Mouse (Mus musculus): ENCODE results near the gene Dvl2.
"Not testable (repeated sequence)": the region's sequence is repeated elsewhere in the genome, so short reads cannot be mapped to it uniquely, and the experiment has no call there.

Gene Dvl2

DNA sequence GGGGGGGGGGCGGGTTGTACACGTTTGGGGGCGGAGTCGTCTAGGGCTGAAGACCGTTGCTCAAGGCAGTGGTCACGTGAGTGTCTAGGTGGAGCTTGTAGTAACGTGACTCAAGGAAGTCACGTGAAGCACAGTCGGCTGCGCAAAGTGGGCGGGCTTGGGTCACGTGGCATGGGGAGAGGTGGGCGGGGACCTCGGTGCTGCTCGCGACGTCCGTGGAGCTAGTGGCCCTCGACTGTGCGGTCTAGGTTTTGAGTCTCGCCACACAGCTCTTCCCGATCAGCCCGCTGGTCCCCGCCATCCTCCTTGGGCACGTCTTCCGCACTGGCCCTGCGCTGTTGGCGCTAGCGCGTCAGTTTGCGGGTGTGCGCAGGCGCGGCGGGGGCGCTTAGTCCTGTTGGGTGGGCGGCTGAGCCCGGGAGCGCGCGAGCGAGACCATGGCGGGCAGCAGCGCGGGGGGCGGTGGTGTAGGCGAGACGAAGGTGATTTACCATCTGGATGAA is at the start of gene Dvl2:
Gene Dvl2 (plus strand): TSS at position 200 of the 503 bp plus-strand sequence.
- peak; percentile 97 for DNase-seq

DNA sequence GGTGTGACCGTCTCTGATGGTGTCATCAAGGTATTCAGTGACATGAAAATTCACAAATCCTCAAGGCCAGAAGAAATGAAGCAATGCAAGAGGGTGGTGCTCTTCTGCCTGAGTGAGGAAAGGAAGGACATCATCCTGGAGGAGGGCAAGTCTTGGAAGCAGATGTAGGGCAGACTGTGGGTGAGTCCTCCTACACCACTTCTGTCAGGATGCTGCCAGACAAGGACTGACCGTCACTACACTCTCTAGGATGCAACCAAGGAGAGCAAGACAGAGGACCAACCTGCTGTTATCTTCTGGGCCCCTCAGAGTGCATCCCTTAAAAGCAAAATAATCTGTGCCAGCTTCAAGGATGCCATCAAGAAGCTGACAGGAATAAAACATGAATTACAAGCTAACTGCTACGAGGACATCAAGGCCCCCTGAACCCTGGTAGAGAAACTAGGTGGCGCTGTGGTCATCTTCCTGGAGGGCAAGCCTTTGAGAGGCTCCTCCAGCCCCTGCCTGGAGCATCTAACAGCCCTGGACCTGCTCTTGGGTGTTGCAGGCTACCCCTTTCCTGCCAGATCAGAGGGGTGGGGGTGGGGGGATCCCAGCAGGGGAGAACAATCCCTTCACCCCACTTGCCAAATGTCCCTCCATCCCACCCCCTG is 49.5 kb upstream of the Dvl2 start:
- DNase-seq: no peak

DNA sequence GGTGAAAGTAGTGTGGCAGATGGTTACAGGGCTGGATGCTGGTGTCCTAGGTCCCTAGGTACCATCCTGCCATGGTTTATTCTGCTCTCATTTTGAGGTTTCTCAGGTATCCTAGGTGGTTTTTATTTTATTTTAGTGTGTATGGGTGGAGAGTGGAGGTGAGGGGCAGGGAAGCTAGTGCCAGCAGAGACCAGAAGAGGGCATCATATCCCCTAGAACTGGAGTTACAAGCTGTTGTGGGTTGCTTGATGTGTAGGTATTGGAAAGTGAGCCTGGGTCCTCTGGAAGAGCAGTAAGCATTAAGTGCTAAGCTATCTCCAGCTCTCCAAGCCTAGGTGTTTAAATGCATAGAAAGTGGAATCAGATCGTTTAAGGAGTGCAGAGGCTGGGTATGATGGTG is 48.1 kb upstream of the Dvl2 start:
- no peak for DNase-seq

DNA sequence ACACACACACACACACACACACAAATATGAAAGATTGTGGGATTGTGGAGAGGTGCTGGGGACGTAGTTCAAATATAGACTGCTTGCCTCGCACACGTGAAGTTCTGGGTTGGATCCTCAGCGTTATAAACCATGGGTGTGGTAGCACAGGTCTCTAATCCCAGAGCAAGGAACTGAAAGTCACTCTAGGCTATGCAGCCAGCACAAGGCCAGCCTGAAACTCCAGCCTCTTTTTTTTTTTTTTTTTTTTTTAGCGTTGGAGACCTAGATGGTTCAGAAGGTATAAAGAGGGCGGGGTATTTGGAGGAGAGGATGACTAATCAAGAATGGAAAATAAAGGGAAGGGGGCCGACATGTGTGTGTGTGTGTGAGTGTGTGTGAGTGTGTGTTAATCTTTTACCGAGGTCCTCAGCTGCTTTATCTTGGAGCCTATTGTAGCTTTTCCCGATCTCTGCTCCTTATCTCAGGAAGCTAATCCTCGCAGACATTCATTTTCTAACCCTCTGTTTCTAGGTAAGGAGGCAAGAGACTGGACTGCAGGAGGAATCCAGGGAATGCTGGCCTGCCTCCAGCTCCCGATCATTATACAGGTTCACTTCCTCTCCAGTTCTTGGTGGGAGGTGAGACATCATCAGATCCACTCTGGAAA is 47.0 kb upstream of the Dvl2 start:
- DNase-seq: no peak

DNA sequence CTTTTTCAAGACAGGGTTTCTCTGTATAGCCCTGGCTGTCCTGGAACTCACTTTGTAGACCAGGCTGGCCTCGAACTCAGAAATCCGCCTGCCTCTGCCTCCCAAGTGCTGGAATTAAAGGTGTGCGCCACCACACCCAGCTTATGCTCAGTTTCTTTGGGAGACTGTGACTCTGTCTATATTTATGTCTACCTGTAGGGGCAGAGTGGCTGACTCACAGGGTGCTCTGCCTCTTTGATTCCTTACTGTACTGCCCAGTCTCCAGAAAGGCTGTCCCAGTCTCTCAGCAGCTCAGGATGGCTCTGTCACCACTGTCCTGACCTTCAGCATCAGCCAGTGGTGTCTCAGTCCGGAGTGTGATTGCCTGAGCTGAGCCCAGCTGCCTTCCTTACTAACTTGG is 44.8 kb upstream of the Dvl2 start:
- DNase-seq: not testable (repeated sequence)

DNA sequence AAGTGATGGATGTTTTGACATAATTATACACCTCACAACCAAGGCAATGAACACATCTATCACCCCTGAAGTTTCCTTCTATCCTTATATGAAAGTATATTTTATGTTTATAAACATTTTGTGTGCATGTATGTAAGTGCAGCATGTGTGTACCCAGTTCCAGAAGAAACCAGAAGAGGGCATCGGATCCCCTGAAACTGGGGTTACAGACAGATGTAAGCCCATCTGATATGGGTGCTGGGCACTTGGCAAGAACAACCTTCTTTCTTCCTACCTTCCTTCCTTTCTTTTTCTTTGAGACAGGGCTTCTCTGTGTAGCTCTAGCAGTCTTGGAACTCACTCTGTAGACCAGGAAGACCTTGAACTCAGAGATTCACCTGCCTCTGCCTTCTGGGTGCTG is 44.2 kb upstream of the Dvl2 start:
- DNase-seq: no peak

DNA sequence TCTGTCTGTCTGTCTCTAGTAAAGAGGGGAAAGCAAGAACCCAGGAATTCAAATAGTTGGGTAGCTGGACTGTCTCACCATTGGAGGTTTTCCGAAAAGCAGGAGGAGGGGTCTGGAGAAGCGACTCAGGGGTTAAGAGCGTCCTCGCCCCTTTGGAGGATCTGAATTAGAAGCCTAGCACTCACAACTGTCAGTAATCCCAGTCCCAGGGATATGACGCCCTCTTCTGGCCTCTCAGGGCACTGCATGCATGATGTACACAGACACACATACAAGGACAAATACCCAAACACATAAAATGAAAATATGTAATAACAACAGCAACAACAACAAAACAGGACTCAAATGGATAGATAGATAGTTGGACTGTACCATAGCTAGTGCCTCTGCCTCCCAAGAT is 39.8 kb upstream of the Dvl2 start:
- DNase-seq: no peak

DNA sequence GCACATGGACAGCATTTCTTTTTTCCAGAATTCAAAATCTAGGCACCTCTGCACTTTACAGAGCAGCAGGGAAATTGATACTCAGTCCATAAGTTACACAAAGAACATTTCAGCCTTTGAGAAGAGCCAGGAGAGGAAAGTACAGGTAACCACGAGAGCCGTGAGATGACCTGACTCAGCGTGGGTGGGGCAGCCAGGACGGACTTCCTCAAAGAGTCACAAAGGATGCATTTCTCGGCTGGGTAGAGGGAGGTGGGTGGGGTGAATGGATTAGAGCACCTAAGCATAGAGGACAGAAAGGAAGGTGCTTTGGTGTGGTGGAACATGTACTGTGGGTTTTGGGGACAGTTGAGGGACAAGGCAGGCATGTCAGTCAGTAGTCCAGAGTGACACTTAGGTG is 38.6 kb upstream of the Dvl2 start:
- no peak for DNase-seq

DNA sequence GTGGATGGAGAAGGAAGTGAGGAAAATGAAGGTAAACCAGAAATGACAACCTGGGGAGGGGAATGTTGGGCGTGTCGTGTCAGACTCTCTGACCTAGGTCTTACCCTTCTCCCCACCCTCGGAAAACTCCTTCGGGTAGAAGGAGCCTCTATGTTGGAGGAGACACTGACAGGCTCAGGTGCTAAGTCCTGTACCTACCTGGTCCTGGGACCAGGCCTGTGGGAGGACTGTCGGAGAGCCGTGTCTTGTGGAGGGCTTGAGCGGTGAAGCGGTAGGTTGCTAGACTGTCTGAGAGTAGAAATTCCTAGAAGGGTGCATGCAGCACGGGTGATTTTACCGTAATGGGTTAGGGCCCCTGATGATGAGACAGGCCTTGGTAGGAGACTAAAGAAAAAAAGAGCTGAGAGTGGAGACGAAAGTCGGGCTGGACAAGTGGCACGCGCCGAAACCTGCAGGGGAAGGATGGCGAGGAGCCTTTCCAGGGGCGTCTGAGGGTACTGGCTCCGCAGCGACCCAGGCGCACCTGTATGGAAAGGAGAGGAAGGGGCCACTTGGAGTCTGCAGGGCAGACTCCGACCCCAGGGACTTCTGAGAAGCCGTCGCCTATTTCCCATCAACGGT is 35.6 kb upstream of the Dvl2 start, which contains the start of gene Cldn7:
Gene Cldn7 (plus strand): TSS at position 130 of the 621 bp plus-strand sequence.
- DNase-seq: no peak

DNA sequence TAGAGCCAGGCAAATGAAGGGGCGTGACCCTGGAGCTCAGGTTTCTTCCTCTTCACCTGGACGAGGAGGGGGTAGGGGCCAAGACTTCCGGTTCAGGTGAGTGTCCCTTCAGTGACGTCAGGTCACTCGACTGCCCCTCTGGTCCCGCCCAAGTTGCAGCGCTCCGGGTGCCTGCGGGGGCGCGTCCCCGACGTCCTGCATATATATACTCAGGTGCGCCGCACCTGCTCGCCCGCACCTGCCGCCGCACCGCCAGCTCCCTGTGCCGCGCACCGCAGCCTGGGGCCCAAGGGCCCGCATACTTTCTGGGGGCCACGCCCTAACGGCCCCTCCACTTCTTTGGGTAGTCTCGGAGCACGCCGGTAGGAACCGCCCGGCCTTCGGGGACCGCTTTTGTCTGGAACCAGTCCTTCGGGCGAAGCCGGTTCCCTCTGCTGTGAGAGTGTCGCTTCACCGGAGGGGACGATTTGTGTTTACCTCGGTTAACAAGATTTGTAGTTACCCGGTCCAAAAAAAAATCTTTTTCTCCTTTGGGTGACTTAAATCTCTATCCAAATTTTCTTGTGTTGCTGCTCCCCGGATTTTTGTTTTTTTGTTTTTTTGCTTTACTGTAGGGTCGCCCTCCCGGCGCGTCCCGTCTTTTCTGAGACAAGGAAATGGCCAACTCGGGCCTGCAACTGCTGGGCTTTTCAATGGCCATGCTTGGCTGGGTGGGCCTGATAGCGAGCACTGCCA is 35.0 kb upstream of the Dvl2 start:
- DNase-seq: peak; percentile 91

DNA sequence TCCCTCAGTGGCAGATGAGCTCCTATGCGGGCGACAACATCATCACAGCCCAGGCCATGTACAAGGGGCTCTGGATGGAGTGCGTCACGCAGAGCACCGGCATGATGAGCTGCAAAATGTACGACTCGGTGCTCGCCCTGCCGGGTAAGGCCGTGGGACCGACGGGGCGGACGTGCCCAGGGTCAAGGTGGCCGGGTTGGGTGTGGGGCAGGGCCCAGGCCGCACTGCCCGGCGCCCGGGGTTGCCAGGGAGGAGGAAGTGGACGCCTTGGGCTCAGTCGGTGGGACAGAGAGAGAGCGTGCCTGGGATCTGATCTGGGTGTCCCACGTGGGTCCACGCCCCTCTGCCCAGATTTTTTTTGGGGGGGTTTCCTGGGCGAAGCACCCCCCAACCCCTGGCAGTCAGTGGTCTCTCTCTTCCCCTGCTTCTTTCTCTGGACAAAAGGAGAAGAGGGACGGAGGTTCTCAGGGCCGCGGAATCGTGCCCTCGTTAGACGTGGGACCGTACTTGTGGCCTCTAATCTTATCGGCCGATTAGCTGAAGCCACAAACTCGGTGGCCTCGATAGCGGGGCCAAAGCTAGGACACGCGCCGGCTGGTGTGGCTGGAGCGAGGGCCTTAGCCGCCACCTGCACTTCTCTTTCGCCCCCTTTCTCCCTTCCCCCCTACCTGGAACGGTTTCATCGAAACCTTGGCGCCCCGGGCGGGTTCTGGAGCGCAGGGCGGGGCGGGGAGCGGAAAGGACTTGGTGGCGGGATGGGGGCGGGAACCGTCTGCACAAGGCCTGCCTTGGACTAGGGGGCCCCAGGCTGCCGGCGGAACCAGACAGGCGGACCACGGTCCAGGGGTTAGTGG is 34.2 kb upstream of the Dvl2 start:
- DNase-seq: peak; percentile 63

DNA sequence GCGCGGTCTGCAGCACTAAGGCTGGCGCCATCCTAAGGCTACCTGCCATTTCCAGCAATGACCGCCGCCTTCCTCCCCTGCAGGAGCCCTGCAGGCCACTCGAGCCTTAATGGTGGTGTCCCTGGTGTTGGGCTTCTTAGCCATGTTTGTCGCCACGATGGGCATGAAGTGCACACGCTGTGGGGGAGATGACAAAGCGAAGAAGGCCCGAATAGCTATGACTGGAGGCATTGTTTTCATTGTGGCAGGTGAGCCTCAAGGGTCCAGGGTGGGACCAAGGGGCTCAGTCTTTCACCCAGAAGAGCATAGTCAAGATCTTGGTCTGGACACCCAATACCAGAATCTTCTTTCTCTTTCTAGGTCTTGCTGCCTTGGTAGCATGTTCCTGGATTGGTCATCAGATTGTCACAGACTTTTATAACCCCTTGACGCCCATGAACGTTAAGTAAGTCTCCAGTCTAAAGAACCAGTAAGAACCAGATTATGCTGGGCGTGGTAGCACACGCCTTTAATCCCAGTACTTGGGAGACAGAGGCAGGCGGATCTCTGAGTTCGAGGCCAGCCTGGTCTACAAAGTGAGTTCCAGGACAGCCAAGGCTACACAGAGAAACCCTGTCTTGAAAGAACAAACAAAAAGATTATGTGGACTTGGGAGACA is 33.4 kb upstream of the Dvl2 start:
- DNase-seq: no peak

DNA sequence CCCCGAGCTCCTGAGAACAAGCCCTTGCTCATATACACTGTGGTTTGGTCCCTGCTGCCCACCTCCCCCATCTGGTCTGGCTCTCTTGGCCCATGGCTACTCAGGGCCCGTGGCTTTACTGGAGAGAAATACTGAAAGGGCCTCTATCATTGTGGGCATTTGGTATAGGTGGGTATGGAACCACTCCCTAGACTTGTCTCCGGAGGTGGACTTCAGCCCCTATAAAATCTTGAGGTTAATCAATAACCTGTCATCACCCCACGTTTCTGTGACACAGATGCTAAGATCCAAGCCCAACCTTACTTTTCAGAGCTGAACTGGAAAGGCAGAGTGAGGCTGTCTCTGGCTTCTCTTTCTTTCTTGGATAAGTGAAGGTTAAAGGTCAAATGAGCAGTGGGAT is 31.6 kb upstream of the Dvl2 start:
- no peak for DNase-seq

DNA sequence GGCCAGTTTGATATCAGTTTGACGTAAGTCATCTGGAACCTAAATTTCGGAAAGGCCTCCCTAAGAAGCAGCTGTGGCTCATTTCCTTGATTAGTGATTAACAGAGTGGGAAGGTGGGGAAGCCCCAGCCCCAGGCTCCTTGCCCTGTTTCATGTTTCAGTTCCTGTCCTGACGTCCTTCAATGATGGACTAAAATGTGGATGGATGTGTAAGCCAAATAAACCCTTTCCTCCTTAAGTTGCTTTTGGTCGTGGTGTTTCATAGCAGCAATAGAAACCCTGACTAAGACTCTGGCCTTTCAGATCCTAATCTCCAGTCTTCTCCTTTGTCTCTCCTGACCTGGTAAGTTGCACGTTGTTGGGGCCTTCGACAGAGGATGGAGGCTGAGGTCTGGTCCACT is 30.2 kb upstream of the Dvl2 start:
- no peak for DNase-seq

DNA sequence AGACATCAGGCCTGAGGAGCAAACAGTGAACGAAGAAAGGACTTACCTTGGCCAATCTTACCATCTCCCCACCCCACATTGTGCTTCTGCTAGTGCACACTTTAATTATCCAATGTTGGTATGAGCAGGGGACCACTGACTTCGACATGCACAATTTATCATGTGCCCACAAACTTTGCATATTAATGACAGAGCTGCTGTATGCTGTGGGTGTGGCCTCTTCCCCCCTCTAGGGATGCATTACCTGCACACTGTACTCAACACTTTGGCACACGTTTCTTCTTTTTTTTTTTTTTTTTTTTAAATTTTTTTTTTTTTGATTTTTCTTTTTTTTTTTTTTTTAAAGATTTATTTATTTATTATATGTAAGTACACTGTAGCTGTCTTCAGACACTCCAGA is 29.6 kb upstream of the Dvl2 start:
- no peak for DNase-seq

DNA sequence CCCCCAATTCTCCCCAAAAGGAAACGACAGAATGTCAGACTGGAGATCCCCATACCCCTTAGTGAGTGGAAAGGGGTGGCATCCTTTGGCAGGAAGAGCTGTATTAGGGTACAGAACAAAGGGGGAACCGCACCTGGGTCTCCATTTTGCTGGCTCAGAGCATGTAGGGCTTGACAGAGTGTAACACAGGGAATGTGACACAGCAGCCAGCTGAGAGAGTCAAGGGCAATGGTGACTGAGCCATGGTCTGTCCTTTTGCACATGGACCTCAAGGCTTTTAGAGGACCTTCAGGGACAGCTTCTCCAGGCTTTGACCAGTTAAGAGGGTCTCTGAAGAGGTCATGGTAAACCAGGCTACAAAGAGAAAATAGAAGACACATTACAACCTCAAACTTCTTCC is 25.5 kb upstream of the Dvl2 start:
- DNase-seq: no peak

DNA sequence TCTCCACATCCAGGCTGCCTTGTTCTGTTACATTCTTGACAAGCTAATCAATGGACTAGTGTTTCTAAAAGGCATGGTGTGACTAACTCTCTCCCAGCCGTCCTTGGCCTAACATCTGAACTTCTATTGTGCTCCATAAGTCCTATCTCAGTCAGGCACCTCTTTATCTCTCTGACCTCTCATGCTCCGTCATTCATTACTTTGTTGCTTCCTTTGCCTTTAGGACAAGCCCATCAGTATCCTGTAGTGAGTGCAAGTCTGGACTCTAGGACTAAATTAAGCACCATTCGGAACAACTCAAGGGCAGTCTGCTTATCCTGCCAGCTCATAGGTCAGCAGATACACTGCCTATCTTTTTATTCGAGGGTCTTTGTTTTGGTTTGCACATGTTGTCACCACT is 24.1 kb upstream of the Dvl2 start:
- no peak for DNase-seq

DNA sequence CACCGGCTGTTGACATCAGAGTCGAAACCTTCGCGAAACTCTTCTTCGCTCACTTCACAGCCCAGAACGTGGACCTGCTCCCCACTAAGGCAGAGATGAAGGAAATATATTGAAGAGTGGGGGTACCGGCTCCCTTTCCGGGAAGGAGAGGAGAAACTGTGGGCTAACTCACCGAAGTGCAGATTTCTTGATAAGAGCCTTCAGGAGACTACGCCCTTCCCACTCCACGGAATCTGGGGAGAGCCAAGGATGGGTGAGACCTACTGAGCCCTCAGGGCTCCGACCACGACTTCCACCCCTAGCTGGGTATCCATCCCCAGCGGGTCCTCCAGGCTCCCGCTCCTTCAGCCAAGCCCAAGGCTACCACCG is 20.6 kb upstream of the Dvl2 start:
- no peak for DNase-seq

DNA sequence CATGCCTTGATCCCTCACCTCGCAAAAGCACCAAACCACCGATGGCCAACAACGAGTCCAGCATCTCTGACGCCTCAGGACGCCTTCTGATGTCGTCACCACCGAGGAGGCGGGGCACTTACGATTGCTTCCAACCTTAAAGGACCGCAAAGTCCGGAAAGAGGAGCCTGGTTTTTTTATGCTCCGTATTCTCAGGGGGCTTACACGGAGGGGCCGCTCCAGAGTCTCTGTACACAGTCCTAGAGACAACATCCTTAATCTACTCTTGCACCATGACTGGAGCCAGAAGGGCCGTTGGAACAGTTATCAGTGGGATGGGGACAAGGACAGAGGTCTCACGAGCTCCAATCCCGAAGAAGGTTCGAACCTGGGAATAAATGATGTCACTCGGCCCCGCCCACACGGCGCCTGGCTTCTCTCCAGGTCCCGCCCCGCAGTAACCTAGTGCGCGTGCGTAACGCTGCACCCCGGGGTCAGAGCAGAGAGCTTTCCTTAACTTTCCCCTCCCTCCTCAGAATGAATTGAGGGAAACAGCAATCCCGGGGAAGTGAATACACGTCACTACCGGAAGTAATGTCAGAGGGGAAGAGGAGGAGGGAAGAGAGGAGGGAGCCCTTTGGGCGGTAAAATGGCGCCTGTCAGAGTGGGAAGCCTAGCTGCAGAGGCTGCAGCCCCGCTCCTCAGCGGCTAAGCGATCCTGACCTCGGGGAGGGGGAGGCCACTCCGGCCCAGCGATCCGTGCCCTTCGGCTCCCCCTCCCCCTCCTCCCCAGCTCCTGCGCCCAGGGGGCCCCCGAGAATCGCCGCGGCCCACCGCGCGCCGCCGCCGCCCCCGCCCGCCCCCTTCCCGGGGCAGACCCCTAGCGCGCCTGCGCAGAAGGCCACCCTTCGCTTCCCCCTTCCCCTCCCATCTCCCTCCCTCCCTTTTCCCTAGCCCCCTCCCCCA is 19.9 kb upstream of the Dvl2 start:
- peak; percentile 98 for DNase-seq

DNA sequence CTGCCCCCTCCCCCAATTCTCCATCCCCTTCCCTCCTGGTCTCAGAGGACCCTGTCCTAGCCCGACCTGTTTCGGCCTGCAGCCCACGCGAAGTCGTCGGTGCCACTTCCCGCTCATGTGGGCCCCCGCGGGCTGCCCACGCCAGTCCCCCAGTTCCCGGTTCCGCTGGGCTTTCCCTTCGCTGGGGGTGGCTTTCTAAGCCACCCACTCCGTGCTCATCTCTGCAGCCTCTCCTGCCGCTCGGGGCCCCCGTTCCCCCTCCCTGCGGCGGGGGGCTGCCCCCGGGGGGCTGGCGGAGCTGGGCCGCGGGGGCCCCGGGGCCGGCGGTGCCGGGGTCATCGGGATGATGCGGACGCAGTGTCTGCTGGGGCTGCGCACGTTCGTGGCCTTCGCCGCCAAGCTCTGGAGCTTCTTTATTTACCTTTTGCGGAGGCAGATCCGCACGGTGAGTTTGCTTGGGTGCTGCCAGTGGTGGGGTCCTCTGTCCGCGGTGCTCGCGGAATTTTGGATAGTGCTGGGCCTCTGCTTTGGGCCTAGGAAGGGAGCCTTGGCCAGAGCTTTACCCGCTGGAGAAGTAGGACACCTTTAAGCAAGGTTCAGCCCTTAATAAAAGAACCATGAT is 19.1 kb upstream of the Dvl2 start, which contains the start of gene Ctdnep1:
Gene Ctdnep1 (plus strand): TSS at position 16 of the 622 bp plus-strand sequence.
- no peak for DNase-seq
